Mouse (Mus musculus) 3134 (cell line): ENCODE data around the gene Hist1h3d.
A peak's percentile ranks its signal among the peaks of the same experiment; 100 is the strongest.
"Not testable (repeated sequence)": the region's sequence is repeated elsewhere in the genome, so short reads cannot be mapped to it uniquely, and the experiment has no call there.

Experiments
- DNase-seq: peaks from one replicate; pipeline ENCODE4 v3.0.0-alpha.2; 2011; ENCODE audit warnings: low spot score; ENCODE audit not compliant: insufficient read length; ENCODE audit errors: extremely low read depth

The Hist1h3d gene

GRCm38 (mm10) chr13:23542225-23542980, 33.2 kb upstream of the Hist1h3d start:
- peak; percentile 69 for DNase-seq

DNA sequence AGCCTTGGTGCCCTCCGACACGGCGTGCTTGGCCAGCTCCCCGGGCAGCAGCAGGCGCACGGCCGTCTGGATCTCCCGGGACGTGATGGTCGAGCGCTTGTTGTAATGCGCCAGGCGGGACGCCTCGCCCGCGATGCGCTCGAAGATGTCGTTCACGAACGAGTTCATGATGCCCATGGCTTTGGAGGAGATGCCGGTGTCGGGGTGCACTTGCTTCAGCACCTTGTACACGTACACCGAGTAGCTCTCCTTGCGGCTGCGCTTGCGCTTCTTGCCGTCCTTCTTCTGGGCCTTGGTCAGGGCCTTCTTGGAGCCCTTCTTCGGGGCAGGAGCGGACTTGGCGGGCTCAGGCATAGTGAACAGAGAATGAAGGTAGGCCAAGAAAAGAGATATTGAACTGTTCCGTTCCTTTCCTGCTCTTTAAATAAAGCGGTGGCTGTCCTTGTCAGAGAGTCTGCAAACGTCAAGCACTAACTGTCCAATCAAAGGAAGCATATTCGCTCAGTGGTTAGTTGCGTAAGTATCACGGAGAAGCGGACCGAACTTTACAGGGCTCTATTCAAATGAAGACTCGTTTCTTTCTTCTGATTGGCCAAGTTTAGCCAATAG, 32.5 kb upstream of the Hist1h3d start, which contains the start of gene Hist1h2bh:
TSS of gene Hist1h2bh (minus strand) at position 394 of the 609 bp plus-strand sequence.
- DNase-seq, result peak; percentile 88

- peak; percentile 92 for DNase-seq
Measured at GRCm38 (mm10) chr13:23543965-23544786, 31.4 kb upstream of the Hist1h3d start, which contains the start of gene Hist1h3f. Gene Hist1h3f, plus strand, starts transcription at chr13:23544052.

DNA sequence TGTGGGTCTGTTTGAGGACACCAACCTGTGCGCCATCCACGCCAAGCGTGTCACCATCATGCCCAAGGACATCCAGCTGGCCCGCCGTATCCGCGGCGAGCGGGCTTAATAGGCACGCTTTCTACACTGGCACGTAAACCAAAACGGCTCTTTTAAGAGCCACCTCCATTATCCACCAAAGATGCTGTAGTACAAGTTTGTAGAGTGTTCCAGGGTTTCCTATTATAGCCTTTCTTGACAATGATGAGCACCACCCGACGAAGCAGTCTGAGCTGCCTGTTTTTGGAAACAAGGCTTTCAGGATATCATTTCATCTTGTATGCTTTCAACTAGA, 30.8 kb upstream of the Hist1h3d start:
- DNase-seq, result not testable (repeated sequence)

DNA sequence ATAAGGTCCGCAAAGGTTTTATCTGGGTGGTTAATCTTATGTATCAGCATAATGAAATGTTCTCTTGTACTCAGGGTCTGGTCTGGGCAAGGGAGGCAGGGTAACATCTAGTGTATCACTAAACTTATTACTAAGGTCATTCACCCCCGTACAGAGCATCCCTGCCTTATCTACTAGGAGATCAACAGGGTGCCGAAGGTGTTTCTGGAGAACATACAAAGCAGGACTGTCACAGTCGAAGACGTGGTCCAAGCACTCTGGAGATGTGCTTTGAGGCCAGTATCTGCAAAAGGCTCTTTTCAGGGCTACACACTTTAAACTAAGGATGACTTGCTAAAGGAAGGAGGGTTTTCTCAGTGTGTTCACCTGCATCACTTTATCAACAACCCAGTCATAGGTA, 28.9 kb upstream of the Hist1h3d start:
- DNase-seq, result no peak

GRCm38 (mm10) chr13:23550761-23551145, 24.8 kb upstream of the Hist1h3d start:
- peak; percentile 53 for DNase-seq

DNA sequence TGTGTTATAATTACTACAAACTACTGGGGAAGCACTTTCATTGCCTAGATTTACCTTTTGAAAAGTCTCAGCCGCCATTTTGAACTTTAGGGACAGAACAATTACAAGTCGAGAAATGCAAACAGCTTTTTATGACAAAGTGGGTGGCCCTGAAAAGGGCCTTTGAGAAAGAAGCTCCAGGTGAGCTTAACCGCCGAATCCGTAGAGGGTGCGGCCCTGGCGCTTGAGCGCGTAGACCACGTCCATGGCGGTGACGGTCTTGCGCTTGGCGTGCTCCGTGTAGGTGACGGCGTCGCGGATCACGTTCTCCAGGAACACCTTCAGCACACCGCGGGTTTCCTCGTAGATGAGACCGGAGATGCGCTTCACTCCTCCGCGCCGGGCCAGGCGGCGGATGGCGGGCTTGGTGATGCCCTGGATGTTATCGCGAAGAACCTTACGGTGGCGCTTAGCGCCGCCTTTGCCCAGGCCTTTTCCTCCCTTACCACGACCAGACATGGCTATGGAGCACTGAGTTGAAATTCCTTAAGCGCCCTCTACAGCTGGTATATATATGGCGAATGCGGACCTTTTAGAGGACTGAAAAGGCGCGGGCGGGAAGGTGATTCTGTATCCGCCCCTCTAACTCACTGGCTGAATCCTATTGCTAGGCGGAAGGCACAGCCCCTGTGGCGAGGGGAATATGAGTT, 24.3 kb upstream of the Hist1h3d start, which contains the start of gene Hist1h4f:
TSS of gene Hist1h4f (minus strand) at position 503 of the 689 bp plus-strand sequence.
- peak; percentile 91 for DNase-seq

DNA sequence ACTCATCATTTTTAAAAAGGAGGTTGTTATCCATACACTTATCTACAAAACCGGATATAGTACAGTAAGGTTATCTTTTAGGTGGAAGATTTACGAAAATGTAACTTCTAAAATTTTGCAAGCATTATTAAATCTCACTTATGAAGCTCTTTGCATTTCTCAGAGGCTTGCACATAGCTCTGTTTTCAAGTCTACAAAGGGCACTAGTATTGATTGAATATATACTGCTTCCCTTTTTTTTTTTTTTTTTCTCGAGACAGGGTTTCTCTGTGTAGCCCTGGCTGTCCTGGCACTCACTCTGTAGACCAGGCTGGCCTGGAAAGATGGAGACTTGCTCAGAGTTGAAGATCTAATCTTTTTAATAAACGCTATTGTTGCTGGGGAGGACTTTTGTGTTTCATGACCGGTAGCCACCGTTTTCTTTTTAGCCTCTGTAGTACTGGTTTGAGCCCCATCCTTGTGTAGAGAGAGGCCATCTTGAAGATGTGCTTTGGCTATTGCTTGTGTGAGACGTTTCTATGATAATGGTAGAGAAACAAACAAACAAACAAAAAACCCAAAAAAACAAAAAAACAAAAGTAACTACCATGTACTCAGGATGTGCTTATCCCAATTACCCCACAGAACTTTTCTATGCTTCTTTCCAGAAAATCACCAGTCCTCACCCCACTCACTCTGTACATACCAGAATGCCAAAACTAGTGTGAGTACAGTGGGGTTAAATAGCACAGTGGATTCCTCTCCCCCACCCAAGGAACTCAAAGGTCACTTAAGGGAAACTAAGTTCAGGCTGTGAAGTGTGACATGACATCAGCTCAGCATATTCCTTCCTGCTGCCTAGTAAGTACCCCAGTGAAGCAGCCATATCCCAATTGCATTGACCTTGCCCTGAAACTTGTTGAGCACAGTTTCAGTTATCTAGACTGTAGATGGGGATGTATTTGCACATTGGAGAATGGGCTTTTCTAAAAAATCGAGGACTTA, 23.3 kb upstream of the Hist1h3d start:
- DNase-seq, result no peak

DNA sequence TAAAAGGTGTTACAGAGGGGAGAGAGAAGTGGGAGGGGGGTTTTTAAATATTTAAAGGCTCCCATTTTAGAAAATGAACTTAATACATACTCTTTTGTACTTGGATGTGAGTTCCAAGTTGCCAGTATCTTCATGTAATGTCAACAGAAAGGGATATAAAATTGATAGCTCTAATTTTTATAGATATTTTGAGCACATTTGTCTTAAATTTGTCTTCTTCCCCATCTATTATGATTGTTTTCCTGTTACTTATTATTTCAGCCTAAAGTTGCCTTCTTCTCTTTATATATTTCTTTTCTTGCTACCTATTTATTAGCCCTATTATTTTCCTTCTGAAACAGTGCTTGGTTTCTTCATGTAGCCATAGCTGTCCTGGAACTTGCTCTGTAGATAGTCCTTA, 22.6 kb upstream of the Hist1h3d start, which contains the start of gene Hist1h1d:
TSS of gene Hist1h1d (plus strand) at position 301 of the 400 bp plus-strand sequence.
- DNase-seq, result no peak

- no peak for DNase-seq
Measured at GRCm38 (mm10) chr13:23554393-23554792, 21.2 kb upstream of the Hist1h3d start.

DNA sequence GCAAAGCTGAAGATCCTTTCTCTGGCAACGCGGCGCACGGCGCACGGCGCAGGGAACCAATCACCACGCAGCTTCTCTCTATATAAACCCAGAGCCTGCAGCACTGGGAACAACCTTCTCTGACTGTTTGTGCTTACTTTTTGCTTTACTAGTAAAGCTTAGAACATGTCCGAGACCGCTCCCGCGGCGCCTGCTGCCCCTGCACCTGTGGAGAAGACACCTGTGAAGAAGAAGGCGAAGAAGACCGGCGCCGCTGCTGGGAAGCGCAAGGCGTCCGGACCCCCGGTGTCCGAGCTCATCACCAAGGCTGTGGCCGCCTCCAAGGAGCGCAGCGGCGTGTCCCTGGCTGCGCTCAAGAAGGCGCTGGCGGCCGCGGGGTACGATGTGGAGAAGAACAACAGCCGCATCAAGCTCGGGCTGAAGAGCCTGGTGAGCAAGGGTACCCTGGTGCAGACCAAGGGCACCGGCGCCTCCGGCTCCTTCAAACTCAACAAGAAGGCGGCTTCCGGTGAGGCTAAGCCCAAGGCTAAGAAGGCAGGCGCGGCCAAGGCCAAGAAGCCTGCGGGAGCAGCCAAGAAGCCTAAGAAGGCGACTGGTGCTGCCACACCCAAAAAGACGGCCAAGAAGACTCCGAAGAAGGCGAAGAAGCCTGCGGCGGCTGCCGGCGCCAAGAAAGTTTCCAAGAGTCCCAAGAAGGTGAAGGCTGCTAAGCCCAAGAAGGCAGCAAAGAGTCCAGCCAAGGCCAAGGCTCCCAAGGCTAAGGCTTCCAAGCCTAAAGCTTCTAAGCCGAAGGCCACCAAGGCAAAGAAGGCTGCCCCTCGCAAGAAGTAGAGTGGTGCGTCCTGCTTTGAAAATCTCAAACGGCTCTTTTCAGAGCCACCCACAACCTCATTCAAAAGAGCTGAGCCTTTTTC, 20.4 kb upstream of the Hist1h3d start:
- DNase-seq, result peak; percentile 94

DNA sequence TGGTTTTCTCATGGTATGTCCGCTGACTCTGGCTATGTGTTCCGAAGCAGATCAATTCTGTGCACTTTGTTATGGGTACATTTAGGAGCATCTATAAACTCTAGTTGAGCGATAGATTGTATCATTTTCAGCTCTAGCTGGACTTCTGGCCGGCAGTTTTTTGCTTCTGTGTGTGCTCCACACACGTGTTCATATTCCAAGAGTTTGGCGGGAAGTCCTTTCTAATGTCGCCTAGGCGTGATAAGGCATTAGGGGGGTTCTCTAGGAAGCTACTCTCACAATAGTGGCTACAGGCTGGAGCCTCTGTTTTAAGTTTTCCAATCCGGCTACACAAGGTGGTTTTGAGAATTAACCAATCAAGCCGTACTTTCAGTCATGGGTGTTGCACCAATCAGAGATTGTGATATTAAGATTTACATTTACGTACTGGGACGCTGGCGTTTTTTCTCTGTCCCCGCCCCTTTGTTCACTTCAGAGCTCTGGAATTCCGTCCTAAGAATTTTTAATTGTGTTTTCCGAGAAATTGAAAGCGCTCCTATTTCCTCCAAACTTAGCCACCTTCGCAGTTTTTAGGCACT, 19.6 kb upstream of the Hist1h3d start:
- DNase-seq, result peak; percentile 58

DNA sequence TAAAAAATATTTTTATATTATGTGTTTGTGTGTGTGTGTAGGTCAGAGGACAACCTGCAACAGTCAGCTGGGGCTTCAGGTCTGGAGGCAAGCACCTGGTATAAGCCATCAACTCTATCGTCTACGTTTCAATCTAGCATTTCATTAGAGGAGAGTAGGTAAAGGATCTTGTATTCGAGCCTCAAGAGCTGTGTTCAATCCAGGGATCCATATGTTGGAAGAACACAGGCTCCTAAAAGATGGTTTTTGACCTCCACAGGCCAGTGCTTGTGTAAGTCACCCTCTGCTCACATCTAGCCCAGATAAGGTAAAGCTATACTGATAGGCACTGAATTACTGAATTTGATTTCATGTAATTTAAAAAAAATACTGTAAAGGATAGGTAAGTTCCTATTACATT, 18.7 kb upstream of the Hist1h3d start:
- DNase-seq, result no peak

DNA sequence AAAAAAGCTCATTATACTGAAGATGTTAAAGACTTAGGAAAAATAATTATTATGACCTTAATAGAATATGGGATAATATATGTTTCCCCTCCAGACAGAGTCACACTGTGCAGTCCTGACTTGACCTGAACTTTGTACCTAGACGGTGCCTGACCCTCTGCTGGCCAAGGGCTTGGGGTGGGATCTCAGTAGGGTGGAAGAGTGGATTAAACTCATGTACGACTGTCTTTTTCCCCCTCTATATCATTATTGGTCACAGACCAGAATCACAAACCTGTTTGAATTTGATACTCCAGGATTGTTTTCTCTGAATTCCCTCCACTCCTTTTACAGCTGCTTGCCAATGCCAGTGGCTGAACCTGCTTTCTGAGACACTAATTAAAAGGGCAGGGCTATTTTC, 14.9 kb upstream of the Hist1h3d start:
- DNase-seq, result not testable (repeated sequence)

DNA sequence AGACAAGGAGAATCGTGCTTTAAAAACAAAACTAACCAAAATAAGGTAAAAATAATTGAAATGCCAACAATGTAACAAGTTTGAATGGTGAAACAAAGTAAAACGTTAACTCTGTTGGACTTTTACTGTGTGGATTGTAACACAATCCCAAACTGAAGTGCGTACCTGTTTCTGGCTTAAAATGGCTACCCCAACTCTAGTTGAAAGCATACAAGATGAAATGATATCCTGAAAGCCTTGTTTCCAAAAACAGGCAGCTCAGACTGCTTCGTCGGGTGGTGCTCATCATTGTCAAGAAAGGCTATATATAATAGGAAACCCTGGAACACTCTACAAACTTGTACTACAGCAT, 14.1 kb upstream of the Hist1h3d start:
- DNase-seq, result not testable (repeated sequence)

GRCm38 (mm10) chr13:23561883-23562659, 13.5 kb upstream of the Hist1h3d start, which contains the start of gene Hist1h3e:
Gene Hist1h3e, minus strand, starts transcription at chr13:23562369.
- DNase-seq, result peak; percentile 93
